Mouse (Mus musculus) kidney, adult 2 months (tissue): ENCODE data around the gene Gm20479.

ENCODE experiments used
- CTCF ChIP-seq: fragments of 200-500 bp; conservative IDR thresholded peaks from 2 replicates; pipeline ENCODE4 v1.5.1; 2011; ENCODE audit warnings: low read depth, mild to moderate bottlenecking, control low read depth, low read length, moderate library complexity, mixed read lengths; ENCODE audit not compliant: insufficient read depth, insufficient read length
- POLR2A ChIP-seq: fragments of 200-500 bp; IDR thresholded peaks from one replicate; pipeline ENCODE4 v1.6.1; 2011; ENCODE audit warnings: low read depth, low read length, control low read depth

DNA sequence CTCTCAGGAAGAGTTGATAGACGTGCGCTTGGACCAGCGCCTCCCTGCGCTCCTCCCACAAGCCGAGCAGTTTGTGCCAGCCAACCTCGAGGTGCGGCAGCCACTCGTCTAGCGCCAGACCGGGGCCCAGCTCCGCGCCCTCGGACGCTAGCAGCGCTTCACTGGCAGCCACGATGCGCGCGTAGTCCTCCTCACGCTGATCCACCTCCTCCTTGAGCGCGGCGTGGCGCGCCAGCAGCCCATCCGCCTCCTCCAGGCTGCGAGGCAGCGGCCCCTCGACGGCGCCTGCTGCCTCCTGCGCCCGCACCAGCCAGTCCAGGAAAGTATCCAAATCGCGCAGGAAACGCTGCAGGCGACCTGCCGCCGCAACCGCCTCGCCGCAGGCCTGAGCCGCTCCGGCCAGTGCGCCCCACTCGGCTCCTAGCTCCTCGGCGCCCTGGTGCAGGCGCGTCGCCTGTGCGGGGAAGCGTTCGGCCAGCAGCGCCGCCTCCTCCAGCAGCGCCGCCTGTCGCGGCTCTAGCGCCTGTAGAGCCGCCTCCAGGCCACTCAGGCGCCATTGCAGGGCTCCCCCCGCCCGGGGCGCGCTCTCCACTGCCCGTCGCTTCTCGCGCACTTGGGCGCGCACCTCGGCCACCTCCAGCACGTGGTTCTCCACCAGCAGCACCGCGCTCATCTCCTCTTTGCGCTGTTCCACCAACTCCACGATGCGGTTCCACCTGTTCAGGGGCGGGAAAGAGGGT lies 47.2 kb upstream of the Gm20479 start:
- TF ChIP-seq POLR2A (no peak), CTCF (no peak)
